Mouse (Mus musculus) forebrain, embryonic 12.5 days (tissue): ENCODE results near the gene Mrpl21. TPM values are rescaled to one million over a fixed set of nuclear protein-coding genes. Genes with fewer than 3 reads are reported as not detected.

ENCODE experiments used
- ATAC-seq: fragments of 200-750 bp; cut with Nextera tagmentation; 2 replicates; pipeline ENCODE4 v1.8.0; 2017; ENCODE audit warnings: moderate TSS enrichment; ENCODE audit not compliant: low FRiP score
- H3K27ac ChIP-seq: fragments of 300-500 bp; sonication (generic); 2 replicates; pipeline ENCODE4 v1.5.1; 2016; ENCODE audit warnings: mild to moderate bottlenecking
- H3K27me3 ChIP-seq: fragments of 300-500 bp; sonication (generic); 2 replicates; pipeline ENCODE4 v1.6.1; 2016; ENCODE audit warnings: mild to moderate bottlenecking
- H3K36me3 ChIP-seq: fragments of 300-500 bp; sonication (generic); replicated peaks from 2 replicates; pipeline ENCODE4 v1.6.1; 2016; ENCODE audit warnings: mild to moderate bottlenecking
- H3K4me1 ChIP-seq: fragments of 300-500 bp; sonication (generic); 2 replicates; pipeline ENCODE4 v1.6.1; 2016
- H3K4me2 ChIP-seq: fragments of 300-500 bp; sonication (generic); 2 replicates; pipeline ENCODE4 v1.6.1; 2016; ENCODE audit warnings: mild to moderate bottlenecking, moderate library complexity
- H3K4me3 ChIP-seq: fragments of 300-500 bp; sonication (generic); replicated peaks from 2 replicates; pipeline ENCODE4 v1.5.1; 2016; ENCODE audit warnings: mild to moderate bottlenecking
- H3K9ac ChIP-seq: fragments of 300-500 bp; sonication (generic); 2 replicates; pipeline ENCODE4 v1.6.1; 2016; ENCODE audit warnings: mild to moderate bottlenecking
- H3K9me3 ChIP-seq: fragments of 300-500 bp; sonication (generic); 2 replicates; pipeline ENCODE4 v1.6.1; 2016
- WGBS: fragments of 180-500 bp; shearing (Covaris S2); methylation state at CpG from one replicate; pipeline ENCODE4 v1.1.7; 2016; 5-methylcytosine and 5-hydroxymethylcytosine counted together
- polyA plus RNA-seq: library from polyadenylated mRNA; unstranded; fragments of >200 nt; fragmentation: Nextera tagmentation; extraction: Ambion mirVana; gene quantifications from 2 replicates; pipeline ENCODE4 v1.2.1, GENCODE M21; 2016

Gene Mrpl21
- polyA plus RNA-seq, 1 experiment from 2014 or later = 124 TPM

DNA sequence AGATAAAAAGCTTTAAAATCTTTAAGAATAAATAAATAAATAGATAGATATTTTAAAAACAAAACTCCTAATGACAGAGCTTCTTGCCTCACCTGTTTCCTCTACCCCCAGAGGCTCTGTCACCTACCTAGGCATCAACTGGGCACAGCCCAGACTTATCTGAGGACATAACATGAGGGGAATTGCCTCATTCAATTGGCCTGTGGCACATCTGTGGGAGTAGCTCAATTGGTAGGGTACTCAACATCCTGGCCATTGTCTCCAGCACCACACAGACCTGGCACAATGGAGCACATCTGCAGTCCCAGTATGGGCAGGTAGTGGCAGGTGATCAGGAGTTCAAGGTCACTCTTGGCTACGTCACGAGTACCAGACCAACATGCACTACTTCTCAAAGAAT is 36.6 kb downstream of the Mrpl21 start:
- H3K36me3 ChIP-seq = no peaks in the 10 kb centered on the region
- no peak overlapping the region for H3K27ac ChIP-seq
- peaks cover 24% of the 10 kb centered on the region for H3K4me1 ChIP-seq
- ATAC-seq = no peak
- H3K9me3 ChIP-seq = no peaks in the 10 kb centered on the region
- no peak overlapping the region for H3K4me2 ChIP-seq
- WGBS = 76% methylated on average over 2 of the region's 2 CpGs
- no peak overlapping the region for H3K9ac ChIP-seq
- no peak overlapping the region for H3K4me3 ChIP-seq
- H3K27me3 ChIP-seq = peaks cover 43% of the 10 kb centered on the region

GRCm38 (mm10) chr19:3320086-3320485 is 37.4 kb downstream of the Mrpl21 start:
- H3K9ac ChIP-seq = no peak overlapping the region
- H3K36me3 ChIP-seq = no peaks in the 10 kb centered on the region
- WGBS = 81% methylated on average over 7 of the region's 7 CpGs
- H3K4me3 ChIP-seq = no peak overlapping the region
- no peak overlapping the region for H3K27ac ChIP-seq
- peaks cover 45% of the 10 kb centered on the region for H3K27me3 ChIP-seq
- H3K4me1 ChIP-seq = peaks cover 31% of the 10 kb centered on the region
- no peak for ATAC-seq
- H3K4me2 ChIP-seq = no peak overlapping the region
- no peaks in the 10 kb centered on the region for H3K9me3 ChIP-seq

DNA sequence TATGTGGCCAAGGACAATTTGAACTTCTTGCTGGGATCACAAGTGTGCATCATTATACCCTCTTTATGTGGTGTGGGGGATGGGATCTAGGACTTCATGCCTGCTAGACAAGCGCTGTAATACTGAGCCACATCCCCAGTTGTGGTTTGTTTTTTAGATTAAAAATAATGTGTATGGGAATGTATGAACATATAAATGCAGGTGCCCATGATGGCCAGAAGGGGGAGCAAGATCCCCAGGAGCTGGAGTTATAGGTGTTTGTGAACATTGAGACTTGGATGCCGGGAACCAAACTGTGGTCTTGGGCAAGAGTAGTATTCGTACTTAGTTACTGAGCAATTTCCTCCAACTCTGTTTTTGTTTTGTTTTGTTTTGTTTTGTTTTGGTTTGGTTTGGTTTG is 38.1 kb downstream of the Mrpl21 start:
- no peak for ATAC-seq
- H3K4me2 ChIP-seq = no peak overlapping the region
- peaks cover 45% of the 10 kb centered on the region for H3K27me3 ChIP-seq
- H3K9ac ChIP-seq = no peak overlapping the region
- H3K36me3 ChIP-seq = no peaks in the 10 kb centered on the region
- H3K4me3 ChIP-seq = no peak overlapping the region
- WGBS = 77% methylated on average over 3 of the region's 3 CpGs
- no peak overlapping the region for H3K27ac ChIP-seq
- H3K9me3 ChIP-seq = no peaks in the 10 kb centered on the region
- peaks cover 36% of the 10 kb centered on the region for H3K4me1 ChIP-seq

DNA sequence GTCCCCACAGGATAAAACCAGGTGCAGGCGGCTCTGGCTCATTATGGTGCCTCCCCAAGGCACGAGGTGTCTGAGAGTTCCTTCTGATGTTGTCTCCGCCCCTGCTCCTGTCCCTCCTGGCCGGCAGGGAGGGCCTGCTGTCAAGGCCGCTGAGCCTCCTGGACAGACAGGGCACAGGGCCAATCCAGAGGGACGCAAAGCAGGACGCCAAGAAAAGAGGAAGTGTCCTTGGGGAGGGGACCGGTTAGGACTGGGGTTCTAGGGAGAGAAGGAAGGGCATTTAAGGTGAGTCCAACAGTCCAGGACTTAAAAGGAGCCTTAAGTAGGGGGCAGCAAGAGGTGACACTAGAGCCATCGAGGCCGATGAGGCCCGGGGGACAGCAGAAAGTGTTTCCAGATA is 38.9 kb downstream of the Mrpl21 start:
- no peak overlapping the region for H3K27ac ChIP-seq
- H3K4me1 ChIP-seq = peaks cover 44% of the 10 kb centered on the region
- ATAC-seq = no peak
- no peaks in the 10 kb centered on the region for H3K9me3 ChIP-seq
- peaks cover 45% of the 10 kb centered on the region for H3K27me3 ChIP-seq
- WGBS = 15% methylated on average over 11 of the region's 11 CpGs
- H3K4me3 ChIP-seq = no peak overlapping the region
- no peak overlapping the region for H3K9ac ChIP-seq
- no peak overlapping the region for H3K4me2 ChIP-seq
- no peaks in the 10 kb centered on the region for H3K36me3 ChIP-seq

DNA sequence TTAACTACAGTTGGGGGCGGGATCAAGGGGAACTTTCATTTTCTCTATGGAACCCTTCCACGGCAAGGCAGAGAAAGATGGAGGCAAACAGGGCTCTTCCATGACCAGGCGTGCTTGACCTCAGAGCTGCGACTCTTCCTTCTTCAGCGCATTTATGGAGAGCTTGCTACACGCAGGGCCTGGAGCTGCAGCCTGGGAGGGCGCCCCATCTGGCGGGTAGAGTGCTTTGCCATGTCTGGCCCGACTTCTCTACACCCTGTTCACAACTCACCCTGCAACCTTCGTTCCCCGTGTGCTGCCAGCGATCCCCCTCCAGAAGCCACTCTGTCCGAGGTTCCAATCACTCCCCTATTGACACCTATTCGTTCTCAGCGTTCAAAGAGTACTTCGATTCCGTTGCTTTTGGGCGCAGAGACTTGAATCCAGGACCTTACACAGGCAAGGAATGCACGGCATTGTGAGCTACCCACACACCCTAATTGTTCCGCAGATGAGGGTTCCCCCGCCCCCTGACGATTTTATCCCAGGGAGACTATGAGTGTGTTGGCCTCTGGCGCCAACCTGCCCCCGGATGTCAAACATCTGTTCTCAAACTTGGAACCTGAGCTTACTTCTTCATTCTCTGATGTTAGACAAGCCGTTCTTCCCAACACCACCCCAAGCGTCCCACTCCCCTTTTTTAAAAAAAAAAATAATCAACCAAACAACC is 39.7 kb downstream of the Mrpl21 start, which contains the start of gene Cpt1a:
Cpt1a (plus strand) TSS at position 74 of the 709 bp plus-strand sequence.
- Histone ChIP-seq H3K9me3 (no peaks in the 10 kb centered on the region), H3K4me1 (peaks cover 44% of the 10 kb centered on the region), H3K4me3 (peak within 1 kb of the TSS; percentile 45), H3K4me2 (peak within 1 kb of the TSS; percentile 72), H3K27me3 (peaks cover 45% of the 10 kb centered on the region), H3K9ac (peak within 1 kb of the TSS; percentile 33), H3K36me3 (no peaks in the 10 kb centered on the region), H3K27ac (no peak within 1 kb of the TSS)
- ATAC-seq = no peak
- WGBS = 5% methylated on average over 26 of the region's 26 CpGs

DNA sequence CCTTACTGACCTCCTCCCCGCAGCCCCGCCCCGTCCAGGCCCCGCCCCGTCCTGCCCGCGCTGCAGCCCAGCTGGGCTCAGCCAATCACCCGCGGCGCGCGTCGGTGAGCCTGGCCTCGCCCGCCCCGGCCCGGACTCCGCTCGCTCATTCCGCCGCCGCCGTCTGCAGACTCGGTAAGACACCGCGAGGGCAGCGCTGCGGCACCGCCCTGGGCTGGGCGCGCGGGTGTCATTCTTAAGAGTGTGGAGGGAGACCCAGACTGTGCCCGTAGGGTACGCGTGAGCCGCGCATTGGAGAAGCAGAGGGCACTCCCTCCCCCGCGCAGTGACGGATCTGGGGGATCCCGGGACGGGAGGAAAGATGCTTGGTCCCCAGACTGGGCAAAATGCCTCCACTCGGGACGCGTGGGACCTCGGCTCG is 40.5 kb downstream of the Mrpl21 start:
- no peak overlapping the region for H3K27ac ChIP-seq
- 1% methylated on average over 45 of the region's 47 CpGs for WGBS

GRCm38 (mm10) chr19:3323753-3324270 is 41.1 kb downstream of the Mrpl21 start:
- Histone ChIP-seq H3K9ac (peak overlapping the region; percentile 33), H3K4me3 (peak overlapping the region; percentile 45), H3K36me3 (no peaks in the 10 kb centered on the region), H3K9me3 (no peaks in the 10 kb centered on the region), H3K27me3 (peaks cover 45% of the 10 kb centered on the region), H3K27ac (no peak overlapping the region), H3K4me1 (peaks cover 44% of the 10 kb centered on the region), H3K4me2 (peak overlapping the region; percentile 72)
- ATAC-seq = peak; percentile 13
- under 1% methylated on average over 34 of the region's 34 CpGs for WGBS

More for the DNA sequence above, 40.5 kb downstream of the Mrpl21 start:
- Histone ChIP-seq H3K9ac (peak overlapping the region; percentile 33), H3K4me3 (peak overlapping the region; percentile 45), H3K27me3 (peaks cover 45% of the 10 kb centered on the region), H3K36me3 (no peaks in the 10 kb centered on the region), H3K4me2 (peak overlapping the region; percentile 72), H3K9me3 (no peaks in the 10 kb centered on the region), H3K4me1 (peaks cover 44% of the 10 kb centered on the region)
- ATAC-seq = peak; percentile 82

DNA sequence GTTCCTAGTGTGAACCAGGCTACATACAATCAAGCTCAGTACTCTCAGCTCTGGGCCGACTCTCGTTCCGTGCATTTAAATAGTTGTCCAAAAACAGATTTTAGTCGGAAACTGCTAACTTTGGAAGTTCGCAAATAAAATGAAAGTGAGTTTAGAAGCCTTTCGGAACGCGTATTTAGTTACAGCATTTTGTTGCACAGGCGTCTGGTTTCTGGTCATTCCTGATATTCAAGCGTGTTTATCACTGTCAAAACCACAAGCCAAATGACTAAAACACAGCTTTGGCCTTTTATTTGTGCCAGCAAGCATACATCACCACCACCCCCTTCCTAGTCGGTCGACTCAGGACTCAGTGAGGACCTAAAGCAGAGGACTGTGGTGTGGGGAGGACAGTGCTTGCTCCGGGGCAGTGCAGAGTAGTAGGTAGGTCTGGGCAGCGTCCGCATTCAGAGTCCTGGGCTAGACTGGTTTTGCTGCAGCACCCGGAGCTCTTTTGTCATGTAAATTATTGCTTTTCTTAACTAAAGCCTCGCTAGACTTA is 41.6 kb downstream of the Mrpl21 start:
- Histone ChIP-seq H3K4me3 (peak overlapping the region; percentile 45), H3K27ac (no peak overlapping the region), H3K4me1 (peaks cover 44% of the 10 kb centered on the region), H3K9me3 (no peaks in the 10 kb centered on the region), H3K36me3 (no peaks in the 10 kb centered on the region), H3K27me3 (peaks cover 45% of the 10 kb centered on the region), H3K9ac (0 out of 2 replicates have a peak overlapping the region, but pooled peaks have one; percentile 49), H3K4me2 (peak overlapping the region; percentile 72)
- WGBS = 2% methylated on average over 17 of the region's 17 CpGs
- ATAC-seq = no peak

- peak; percentile 81 for ATAC-seq
Observed at GRCm38 (mm10) chr19:3324931-3325711, 42.4 kb downstream of the Mrpl21 start.

GRCm38 (mm10) chr19:3325771-3326478 is 43.2 kb downstream of the Mrpl21 start:
- H3K4me2 ChIP-seq = peak overlapping the region; percentile 72
- peak overlapping the region; percentile 86 for H3K27ac ChIP-seq
- H3K4me3 ChIP-seq = peak overlapping the region; percentile 45
- 22% methylated on average over 15 of the region's 15 CpGs for WGBS
- H3K4me1 ChIP-seq = peaks cover 44% of the 10 kb centered on the region
- H3K27me3 ChIP-seq = peaks cover 35% of the 10 kb centered on the region
- no peaks in the 10 kb centered on the region for H3K9me3 ChIP-seq
- H3K36me3 ChIP-seq = no peaks in the 10 kb centered on the region
- ATAC-seq = peak; percentile 14; the same call in 1 of the 2 replicates
- H3K9ac ChIP-seq = 0 out of 2 replicates have a peak overlapping the region, but pooled peaks have one; percentile 49

More at GRCm38 (mm10) chr19:3324931-3325711, 42.4 kb downstream of the Mrpl21 start:
- Histone ChIP-seq H3K9me3 (no peaks in the 10 kb centered on the region), H3K27me3 (peaks cover 40% of the 10 kb centered on the region), H3K9ac (peak overlapping the region; percentile 49), H3K36me3 (no peaks in the 10 kb centered on the region), H3K4me2 (peak overlapping the region; percentile 72), H3K4me1 (peaks cover 44% of the 10 kb centered on the region), H3K4me3 (peak overlapping the region; percentile 45), H3K27ac (peak overlapping the region; percentile 86)
- WGBS = under 1% methylated on average over 59 of the region's 59 CpGs

DNA sequence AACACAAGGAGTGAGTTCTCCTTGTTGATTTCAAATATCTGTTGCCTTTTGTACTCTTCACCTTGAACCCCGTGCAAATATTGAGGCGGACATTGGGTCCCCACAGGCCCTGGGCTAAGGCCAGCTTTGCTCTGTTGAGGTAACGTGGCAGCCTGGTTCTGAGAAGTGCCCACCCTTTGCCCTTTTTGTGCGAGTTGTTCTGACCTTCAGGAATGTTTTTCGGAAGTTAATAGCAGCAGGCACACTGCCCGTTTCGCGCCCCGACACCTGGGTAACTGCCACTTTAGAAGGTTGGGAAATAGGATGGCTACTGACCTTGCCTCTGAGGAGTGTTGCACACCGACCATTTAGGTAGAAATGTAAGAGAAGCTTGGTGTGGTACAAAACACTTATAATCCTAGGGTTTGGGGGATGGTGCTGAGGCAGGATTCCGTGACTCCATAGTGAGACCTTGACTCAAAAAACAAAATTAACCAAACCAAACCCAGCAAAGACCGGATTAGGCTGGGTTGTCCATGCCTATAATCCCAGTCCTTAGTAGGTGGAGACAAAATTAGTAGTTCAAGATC is 43.9 kb downstream of the Mrpl21 start:
- Histone ChIP-seq H3K36me3 (no peaks in the 10 kb centered on the region), H3K9ac (no peak overlapping the region), H3K27ac (peak overlapping the region; percentile 86; the same call in 1 of the 2 replicates), H3K27me3 (peaks cover 28% of the 10 kb centered on the region), H3K4me1 (peaks cover 42% of the 10 kb centered on the region), H3K4me3 (no peak overlapping the region), H3K9me3 (no peaks in the 10 kb centered on the region), H3K4me2 (no peak overlapping the region)
- ATAC-seq = no peak
- 85% methylated on average over 12 of the region's 12 CpGs for WGBS
